Mouse (Mus musculus): ENCODE results near the gene 5330417H12Rik.

The 5330417H12Rik gene

DNA sequence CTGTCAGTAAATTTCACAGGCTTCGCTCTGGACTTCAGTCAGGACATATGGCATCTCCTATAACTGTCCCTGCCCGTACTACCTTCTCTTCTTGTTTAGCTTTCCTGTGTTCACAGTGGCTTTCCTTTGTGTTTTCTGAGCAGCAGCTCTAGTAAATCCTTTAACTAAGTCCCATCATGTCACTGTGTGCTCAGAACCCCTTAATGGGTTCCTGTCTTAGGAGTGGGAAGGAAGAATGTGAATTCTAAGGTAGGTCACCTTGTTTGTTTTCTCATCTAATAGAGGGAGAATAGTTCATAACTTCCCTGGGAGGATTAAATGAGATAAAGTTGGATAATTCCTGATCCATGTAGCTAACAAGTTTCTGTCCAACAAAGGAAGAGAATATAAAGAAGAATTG lies at the start of gene 5330417H12Rik:
TSS of gene 5330417H12Rik (minus strand) at position 101 of the 400 bp plus-strand sequence.
- no peak for DNase-seq (ENCODE audit: low read depth)

DNA sequence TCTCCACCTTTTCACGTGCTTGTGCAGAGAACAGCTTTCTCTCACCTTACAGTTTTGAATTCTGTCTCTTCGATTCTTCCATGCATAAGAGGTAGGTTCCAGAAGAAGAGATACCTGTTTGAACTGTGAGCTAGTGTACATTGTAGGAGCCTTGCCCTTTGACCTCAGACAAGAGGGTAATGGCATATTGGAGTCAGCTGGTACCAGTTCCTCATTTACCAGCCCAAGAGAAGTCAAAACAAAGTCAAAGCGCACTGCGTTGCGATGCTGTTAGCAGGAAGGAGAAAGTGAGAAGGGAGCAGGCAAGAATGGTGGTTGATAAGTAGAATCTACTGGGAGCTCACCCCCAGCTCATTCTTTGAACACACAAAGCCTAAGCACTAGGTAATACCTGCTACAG lies 43.6 kb upstream of the 5330417H12Rik start:
- no peak for DNase-seq (ENCODE audit: low read depth)

DNA sequence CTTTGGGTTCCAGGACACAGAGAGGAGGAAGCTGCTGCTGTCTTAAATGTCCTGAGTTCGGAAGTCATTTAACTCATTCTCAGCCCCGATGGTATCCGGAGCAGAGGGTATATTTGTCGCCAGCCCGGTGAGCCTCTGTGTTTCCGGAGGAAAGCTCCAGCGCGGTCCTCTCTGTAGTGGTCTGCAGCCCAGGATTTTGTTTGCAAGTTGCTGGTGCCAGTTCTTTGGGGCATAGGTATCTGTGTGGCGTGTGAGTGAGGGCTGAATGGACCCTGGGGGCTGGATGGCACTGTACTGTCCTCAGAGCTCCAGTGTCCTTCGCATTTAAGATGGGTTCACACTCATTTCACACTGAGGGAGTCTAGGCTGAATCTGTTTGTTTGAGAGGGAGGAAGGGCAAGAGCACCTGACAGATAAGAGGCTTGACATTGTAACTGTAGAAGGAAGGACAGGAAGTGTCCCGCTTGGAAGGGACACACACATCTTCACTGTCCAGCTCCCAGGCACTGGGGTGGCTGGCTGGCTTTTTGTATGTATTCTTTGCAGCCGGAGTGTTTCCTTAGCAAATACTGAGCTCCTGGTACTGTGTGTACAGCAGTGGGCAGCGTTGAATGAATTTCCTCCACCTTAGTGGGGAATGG lies 41.4 kb upstream of the 5330417H12Rik start:
- DNase-seq (ENCODE audit: low read depth) = no peak

DNA sequence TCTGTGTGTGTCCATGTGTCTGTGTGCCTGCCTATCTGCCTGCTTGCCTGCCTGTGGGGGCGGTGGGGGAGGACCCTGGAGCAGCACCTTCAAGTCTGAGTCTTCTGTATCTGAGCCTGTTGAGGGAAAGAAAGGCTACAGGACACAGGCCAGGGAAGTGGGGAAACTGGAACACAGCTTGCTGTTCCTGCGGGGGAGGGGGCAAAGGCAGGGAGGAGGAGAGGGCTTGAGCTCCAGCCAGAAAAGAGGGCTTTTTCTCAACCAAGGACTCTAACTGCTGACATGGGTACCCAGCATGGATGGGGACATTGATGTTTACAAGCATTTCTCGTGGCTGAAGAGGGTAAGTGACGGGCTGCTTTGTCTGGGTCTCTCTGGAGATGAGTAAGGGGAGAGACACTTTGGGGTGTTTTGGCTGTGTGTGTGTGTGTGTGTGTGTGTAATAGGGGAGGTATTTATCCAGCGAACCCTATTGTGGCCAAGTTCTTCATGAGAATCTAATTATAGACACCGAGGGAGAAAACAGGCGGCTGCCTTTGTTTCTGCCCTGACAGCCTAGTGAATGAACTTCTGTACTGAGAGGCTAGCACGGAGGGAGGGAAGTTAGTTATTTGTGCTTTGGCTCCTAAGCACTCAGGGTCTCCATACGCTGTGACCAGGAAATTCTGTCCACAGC lies 40.8 kb upstream of the 5330417H12Rik start:
- DNase-seq (ENCODE audit: low read depth) = no peak

DNA sequence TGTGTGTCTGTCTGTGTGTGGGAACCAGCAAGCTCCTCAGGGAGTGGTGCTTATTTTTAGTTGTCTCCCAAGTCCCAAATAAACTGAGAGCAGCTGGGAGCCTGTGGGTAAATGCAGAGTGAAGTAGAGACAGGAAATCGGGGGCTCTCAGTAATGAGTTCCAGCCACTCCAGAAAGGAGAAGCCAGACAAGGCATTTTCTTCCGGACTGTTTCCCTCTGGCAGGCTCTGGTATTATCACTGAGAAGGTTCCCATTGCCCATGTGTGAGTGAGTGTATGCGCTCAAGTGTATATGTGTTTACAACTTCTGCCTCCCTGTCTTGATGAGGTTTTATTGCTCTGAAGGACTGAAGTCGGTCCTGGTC lies 40.2 kb upstream of the 5330417H12Rik start:
- DNase-seq (ENCODE audit: low read depth) = no peak

DNA sequence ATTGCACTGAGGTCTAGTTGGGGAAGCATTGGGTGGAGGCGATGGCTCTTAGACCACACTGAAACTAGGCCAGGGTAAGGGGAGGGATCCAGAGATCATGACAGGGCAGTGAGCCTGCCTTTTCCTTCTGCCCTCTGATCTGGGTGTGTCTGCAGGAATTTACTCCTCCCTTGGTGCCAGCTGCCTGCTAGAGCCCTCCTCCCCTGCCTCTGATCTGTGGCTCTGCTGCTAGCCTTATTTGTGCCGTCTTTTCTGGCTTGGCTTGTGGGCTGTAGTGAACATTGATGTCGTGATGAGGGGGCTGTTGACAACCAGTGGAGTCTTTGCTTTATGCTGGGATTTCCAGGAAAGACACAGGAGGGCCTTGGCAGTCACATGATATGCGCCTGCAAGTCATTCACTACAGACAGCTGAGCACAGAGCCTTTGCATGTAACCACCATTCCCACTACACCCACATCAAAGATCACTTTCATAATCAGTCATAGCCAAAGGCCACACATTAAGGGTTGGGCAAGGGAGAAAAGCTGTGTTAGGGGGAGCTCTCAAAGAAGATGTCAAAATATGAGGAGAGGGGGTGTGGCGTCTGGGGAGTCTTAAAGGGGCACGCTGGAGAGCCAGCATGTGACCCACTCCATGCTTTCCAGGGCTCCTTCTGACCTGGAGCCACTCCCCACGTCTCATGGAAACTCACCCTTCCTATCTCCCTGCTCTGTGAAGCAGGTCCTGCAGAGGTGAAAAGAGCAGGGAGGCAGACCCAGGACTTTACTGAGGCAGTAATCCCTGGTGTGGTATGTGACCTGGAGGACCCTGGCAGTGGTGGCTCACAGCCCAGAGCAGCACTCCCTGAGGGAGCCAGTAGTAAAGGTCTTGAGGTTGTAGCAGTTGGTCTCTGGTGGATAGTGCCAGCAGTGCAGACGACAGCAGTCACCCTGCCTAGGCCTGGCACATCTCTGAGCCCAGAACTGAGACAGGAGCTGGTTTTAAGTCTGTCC lies 39.4 kb upstream of the 5330417H12Rik start:
- peak; percentile 1 for DNase-seq (ENCODE audit: low read depth)

DNA sequence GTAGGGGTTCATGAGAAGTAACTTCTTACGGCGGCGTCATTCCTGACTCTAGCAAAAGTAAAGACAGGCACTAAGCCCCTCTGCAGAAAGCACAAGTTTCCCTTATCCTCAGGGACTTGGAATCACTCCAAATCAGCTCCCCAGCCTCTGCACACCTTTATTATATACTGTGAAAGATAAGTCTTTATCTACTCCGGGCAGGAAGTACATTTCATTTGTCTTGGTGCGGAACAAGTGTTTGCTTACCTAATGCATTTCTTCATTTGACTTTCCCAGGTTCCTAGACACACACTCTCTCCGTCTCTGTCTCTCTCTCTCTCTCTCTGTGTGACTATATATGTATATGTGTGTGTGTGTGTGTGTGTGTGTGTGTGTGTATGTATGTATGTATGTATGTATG lies 38.7 kb upstream of the 5330417H12Rik start:
- no peak for DNase-seq (ENCODE audit: low read depth)

DNA sequence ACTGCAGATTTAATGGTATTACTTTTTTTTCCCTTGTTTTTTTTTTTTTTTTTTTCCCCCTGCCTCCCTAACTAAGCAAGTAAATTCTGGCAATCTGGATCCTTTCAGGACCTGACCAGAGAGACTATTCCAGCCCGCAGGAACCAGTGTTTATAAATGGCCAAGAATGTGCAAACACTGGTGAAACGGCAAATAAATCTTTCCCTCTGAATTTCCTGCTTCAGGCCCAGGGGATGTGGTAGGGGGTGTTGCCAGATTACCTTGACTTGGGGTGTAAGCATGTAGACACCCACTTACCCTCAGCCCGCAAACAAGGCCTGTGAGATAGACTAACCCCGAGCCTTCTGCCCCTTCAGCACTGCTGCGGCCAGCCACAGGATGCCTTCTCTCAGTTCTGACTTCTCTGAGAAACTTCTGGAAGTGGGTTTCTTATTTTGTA lies 36.9 kb upstream of the 5330417H12Rik start:
- no peak for DNase-seq (ENCODE audit: low read depth)

DNA sequence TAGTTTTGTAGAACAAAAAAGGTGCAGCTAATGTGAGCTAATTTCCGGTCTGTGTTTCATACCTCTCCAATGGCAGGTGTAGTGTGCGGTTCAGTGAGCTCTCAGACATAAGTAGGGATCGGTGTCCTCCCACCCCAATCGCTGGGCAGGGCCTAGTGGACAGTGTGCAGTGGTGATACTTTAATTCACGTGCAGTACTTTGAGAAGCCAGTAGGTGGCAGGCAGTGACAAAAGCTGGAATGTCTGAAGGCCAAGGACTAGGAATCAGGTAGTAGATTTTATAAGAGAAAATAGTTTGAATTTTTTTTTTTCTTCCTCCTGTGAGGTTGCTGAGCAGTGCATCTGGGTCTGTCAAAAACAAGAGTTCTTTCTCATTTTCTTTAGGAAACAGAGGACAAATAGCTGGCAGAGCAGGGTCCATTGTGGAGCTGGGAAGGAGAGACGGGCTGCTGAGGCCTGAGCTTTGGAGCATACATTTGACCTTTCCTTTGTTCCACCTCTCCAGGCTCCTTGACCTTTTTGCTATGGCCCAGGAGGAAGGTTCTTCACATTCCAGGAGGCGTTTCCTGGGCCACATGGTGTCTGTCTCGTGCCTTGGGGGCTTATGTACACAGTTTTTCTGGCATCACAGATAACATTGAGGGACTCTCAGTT lies 36.4 kb upstream of the 5330417H12Rik start:
- peak; percentile 67 for DNase-seq (ENCODE audit: low read depth)

DNA sequence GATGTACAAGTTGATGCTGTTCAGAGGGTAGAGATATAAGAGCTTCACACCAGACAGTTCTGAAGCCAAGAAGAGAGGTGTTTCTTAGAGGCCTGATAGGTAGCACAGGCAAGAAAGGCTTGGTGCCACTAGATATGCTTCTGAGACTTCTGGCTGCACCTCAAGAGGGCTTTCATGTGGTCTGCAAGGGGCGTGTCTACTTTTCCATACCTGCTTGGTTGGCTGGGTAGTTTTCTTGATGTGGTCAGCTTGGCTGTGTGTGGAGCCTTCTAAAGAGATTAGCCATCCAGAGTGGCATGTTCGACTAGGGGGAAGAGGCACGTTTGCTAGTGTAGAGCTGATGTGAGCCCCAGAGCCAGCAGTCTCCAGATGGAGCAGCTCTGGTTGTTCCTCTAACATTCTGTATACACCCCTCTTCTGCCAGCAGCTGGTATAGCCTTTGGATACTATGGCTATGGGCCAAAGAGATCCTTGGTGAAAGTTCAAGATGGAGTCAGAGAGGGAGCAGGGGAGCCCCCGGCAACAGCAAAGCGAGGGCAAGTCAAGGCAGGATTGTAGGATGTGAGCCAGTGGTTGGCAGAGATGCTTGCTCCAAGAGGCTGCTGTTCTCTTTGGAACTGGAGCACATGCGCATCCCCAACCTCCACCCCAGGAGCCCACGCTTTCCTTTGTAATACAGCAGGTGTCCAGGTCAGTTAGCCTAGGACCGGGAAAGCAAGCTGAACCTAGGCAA lies 34.4 kb upstream of the 5330417H12Rik start:
- DNase-seq (ENCODE audit: low read depth) = no peak

DNA sequence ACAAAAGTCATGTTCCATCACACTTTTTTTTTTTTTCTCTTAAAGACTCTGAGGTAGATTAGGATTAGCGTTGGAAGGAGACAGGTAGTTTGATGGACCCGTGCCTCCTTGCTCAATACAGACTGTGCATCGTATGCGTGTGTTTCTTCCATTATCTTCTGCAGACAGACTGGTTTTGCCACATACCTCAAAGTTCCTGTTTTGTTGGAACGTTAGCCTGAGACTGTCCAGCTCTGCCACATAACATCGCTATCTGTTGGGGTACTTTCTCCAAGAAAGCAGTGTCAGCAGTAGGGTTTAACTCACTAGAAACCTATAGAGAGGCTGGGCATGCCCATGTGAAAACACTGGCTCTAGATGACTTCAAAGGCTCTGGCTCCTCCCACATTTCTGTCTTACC lies 31.5 kb upstream of the 5330417H12Rik start:
- no peak for DNase-seq (ENCODE audit: low read depth)

DNA sequence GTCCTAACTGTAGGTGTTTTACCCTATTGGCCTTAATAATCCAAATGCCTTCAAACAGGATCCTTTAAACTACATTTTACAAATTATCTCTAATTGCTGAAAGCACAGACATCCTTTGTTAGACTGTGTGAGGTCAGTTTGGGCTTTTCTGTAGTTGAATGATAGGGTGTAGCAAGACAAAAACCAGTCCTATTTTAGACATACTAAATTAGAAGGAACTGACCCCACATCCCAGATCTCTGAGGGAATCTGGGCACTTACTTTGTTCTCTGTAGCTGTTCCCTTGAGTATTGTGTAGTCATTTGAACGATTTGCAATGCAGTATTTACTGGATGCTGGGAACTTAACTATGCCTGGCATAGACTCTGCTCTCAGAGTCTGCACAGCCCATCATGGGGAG lies 26.9 kb upstream of the 5330417H12Rik start:
- DNase-seq (ENCODE audit: low read depth) = no peak

DNA sequence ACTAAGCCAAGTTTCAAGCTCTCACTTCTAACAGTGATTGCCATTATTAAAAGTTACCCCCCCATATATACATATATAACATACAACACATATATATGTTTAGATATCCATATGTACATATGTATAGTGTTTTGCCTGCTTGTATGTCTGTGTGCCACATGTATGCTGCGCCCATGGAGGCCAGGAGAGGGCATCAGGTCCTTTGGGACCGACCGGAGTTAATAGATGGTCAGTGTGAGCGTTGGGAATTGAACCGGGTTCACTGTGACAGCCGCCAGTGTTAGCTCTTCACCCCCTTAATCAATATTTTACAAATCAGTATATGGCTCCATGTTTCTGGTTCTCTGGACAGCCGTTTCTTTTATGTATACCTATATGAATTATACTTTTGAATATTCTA lies 25.0 kb upstream of the 5330417H12Rik start:
- DNase-seq (ENCODE audit: low read depth) = no peak

DNA sequence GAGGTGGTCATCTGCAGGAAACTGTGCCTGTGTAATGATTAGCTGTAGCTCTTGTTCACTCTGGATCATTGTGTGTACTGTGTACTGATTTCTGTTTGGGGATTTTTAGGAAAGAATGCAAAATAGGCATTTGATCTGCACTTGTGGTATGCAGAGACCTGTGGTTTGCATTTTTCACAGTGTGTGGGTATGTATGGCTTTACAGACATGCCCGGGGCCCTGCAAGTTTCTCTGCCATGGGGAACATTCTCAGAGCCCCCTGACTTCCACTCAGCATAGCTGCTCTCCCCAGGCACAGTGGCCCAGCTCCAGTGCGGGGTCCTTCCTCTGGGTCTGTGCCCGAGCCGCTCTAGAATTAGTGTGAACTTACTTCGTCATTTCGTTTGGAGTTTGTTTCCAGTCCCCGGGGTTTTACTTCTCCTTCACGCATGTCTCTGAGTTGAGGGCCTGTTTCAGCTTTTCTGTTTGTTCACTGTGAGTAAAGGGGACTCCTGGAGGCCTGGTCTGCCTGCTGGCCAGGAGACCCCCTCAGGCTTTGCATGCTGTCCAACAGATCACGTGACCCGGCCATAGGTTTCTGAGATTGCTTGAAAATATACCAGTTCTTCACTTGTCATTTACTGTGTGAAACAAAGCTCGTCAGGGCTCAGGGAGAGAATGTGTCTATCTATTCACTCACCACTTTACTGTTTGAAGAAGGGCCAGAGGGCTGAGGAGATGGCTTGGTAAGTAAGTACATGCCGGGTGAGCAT lies 24.2 kb upstream of the 5330417H12Rik start:
- DNase-seq (ENCODE audit: low read depth) = no peak

DNA sequence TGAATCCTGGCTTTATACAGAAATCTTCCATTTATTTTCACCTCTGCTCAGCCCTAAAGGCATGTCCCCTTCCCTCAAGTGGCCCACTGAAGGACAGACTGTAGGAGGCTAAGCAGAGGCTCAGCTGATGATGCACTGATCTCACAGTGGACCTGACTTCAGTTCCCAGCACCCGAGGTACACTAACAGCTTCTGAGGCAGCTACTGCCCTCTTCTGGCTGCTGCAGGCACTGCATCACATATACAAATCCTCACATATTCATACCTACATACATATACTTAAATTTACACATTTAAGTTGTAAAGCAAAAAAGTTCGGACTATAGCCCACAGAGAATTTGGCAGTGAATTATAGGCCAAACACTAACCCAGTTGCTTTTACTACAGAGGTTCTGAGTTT lies 20.0 kb upstream of the 5330417H12Rik start:
- no peak for DNase-seq (ENCODE audit: low read depth)

DNA sequence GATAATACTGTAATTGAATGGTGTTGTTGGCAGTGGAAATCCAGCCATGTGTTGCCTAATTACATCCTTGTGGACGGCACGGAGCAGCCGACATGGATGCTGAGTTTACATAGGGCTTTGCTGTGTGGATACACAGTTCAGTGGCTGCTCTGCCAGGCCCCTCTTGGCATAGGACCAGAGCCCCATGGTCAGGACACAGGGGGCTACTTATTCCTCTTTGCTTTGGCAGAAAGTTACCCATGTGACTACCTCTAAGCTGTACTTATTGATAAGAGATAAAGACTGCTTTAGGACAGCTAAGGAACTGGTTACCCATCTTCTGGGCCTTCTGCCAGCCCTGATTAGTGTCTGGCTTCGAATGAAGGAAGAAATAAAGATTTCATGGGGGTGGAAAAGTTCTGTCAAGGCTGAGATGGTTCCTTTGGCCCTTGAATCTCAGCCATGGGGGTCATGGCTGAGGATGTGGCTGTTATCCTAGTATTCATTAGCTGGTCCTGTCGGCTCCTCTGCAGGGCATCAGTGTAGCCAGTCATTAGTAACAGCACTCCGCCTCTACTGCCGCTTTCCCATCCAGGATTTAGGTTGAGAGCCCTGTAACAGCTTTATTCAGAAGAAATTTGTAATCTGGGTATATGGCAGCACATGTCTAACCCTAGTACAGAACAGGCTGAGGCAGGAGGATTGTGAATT lies 17.8 kb upstream of the 5330417H12Rik start:
- DNase-seq (ENCODE audit: low read depth) = no peak

DNA sequence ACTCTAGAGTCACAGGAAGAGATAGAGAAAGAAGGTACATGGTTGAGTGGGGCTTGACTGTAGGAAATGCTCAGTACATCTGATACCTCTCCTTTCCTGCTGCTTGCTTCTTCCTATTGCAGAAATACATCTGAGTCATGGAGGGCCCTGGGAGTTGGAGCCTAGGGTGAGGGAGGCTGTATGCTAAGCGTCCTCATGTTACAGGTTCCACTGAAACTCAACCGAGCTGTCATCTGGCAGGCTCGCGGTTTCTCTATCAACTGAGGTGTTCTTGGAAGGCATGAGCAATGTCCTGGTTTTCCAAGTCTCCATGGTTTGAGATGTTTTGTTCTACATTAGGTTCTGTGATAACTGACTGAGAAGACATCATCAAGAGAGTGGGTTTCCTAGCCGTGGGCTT lies 13.1 kb upstream of the 5330417H12Rik start:
- no peak for DNase-seq (ENCODE audit: low read depth)

DNA sequence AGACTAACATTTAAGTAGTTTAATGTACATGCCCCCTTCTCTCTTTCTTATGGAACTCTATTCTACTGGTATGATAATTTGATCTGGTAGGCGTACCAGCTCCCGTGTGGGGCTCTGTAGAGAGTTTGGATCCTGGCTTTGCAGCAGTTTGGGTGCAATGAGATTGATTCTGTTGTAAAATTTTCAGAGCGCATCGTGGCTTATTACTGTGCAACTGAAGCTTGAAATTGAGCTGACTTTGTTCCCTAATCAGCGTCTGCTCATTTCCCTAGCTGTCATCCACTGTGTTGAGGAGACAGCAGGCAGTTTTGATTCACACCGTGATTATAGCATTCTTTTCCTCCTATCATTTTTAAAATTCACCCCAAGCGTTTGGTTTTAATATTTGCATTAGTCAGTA lies 12.4 kb upstream of the 5330417H12Rik start:
- no peak for DNase-seq (ENCODE audit: low read depth)

DNA sequence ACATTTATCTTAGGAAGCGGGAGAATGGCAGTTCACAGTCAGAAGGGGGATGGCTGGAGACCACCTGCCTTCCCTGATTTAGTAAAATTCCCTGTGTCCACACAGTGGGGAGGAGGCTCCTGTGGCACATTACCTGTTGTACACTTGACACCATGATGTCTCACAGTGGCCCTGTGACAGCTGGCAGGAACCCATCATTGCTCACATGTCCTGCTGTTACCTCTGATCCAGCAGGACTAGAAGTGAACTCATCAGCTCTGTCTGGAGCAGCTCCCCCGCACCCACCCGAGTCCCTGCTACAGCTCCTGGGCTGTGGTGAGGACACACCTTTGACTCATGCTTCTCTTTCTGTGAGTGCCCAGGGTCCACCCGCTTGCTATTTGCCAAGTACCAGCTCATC lies 8.2 kb upstream of the 5330417H12Rik start:
- DNase-seq (ENCODE audit: low read depth) = no peak

DNA sequence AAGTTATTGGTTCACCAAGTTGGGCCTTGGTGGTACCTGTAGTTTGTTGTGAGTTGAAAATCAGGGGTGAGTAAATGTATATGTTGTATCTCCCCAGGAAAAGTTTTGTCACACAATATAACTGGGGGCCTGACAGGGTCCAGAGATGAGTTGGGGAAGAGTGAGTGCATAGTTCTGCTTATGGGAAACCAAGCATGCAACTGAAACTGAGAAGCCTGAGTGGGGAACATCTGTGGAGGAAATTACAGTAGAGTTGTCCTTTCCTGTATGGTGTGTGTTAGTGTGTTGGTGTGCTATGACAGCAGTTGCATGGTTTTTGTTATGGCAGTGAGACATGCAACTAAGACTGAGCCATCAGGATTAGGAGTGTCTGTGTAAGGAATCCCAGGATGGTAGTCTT lies 3.4 kb upstream of the 5330417H12Rik start:
- no peak for DNase-seq (ENCODE audit: low read depth)
